Mouse (Mus musculus) ovary, postnatal 10 days (tissue): ENCODE results near the gene Nkx2-2.

Experiments used
- DNase-seq: peaks from one replicate; pipeline ENCODE4 v3.0.0; 2022; ENCODE audit warnings: low spot score

Gene Nkx2-2

GRCm38 (mm10) chr2:147193271-147194255 is at the start of gene Nkx2-2:
Nkx2-2 (minus strand) TSS chr2:147194243.
- DNase-seq, result no peak

- DNase-seq, result no peak
These were observed 41.8 kb upstream of the Nkx2-2 start for GRCm38 (mm10) chr2:147235707-147236290.

- no peak for DNase-seq
These were observed 37.1 kb upstream of the Nkx2-2 start for GRCm38 (mm10) chr2:147231175-147231574.

GRCm38 (mm10) chr2:147205076-147205615 is 11.1 kb upstream of the Nkx2-2 start:
- no peak for DNase-seq

GRCm38 (mm10) chr2:147194711-147195615 is 920 bp upstream of the Nkx2-2 start:
- DNase-seq, result no peak

GRCm38 (mm10) chr2:147192731-147193130 is 1.3 kb downstream of the Nkx2-2 start:
- DNase-seq, result no peak

- no peak for DNase-seq
These were observed 3.6 kb downstream of the Nkx2-2 start for GRCm38 (mm10) chr2:147190316-147191021.

GRCm38 (mm10) chr2:147189546-147190315 is 4.3 kb downstream of the Nkx2-2 start:
- DNase-seq, result no peak

- no peak for DNase-seq
These were observed 5.0 kb downstream of the Nkx2-2 start for GRCm38 (mm10) chr2:147188871-147189545.

GRCm38 (mm10) chr2:147188074-147188700 is 5.9 kb downstream of the Nkx2-2 start:
- no peak for DNase-seq

- DNase-seq, result no peak
These were observed 6.8 kb downstream of the Nkx2-2 start for GRCm38 (mm10) chr2:147187061-147187870.

- no peak for DNase-seq
These were observed 7.8 kb downstream of the Nkx2-2 start for GRCm38 (mm10) chr2:147186261-147186681.

GRCm38 (mm10) chr2:147185561-147185960 is 8.5 kb downstream of the Nkx2-2 start:
- no peak for DNase-seq

- no peak for DNase-seq
These were observed 9.7 kb downstream of the Nkx2-2 start for GRCm38 (mm10) chr2:147184071-147184990.

- no peak for DNase-seq
These were observed 10.5 kb downstream of the Nkx2-2 start for GRCm38 (mm10) chr2:147183521-147183920.

GRCm38 (mm10) chr2:147182709-147183260 is 11.3 kb downstream of the Nkx2-2 start:
- no peak for DNase-seq
